Mouse (Mus musculus) E14TG2a.4 (cell line): ENCODE results near the gene Vcam1.

ENCODE experiments used
- CTCF ChIP-seq: conservative IDR thresholded peaks from 2 replicates; pipeline ENCODE4 v1.5.1; 2014; ENCODE audit warnings: low read length
- NANOG ChIP-seq: IDR thresholded peaks from 2 replicates; pipeline ENCODE4 v1.6.1; 2014; ENCODE audit warnings: borderline replicate concordance, low read length, mixed read lengths
- POU5F1 ChIP-seq: IDR thresholded peaks from 2 replicates; pipeline ENCODE4 v1.6.1; 2014; ENCODE audit warnings: low read length, borderline replicate concordance

GRCm38 (mm10) chr3:116139000-116139399, 9.5 kb upstream of the Vcam1 start:
- no peak for TF ChIP-seq CTCF
- TF ChIP-seq POU5F1: no peak
- TF ChIP-seq NANOG: no peak
